Mouse (Mus musculus) cerebellum, adult 8-10 months (tissue): ENCODE measurements around the gene 4930412O13Rik.

Source experiments
- DNase-seq: peaks from one replicate; pipeline ENCODE4 v3.0.0; 2022

4930412O13Rik gene

GRCm38 (mm10) chr2:9881611-9882023 lies 565 bp downstream of the 4930412O13Rik start:
- no peak for DNase-seq

GRCm38 (mm10) chr2:9882371-9882925 lies 1.4 kb downstream of the 4930412O13Rik start:
- DNase-seq = no peak

GRCm38 (mm10) chr2:9882926-9883802 lies 2.1 kb downstream of the 4930412O13Rik start:
- no peak for DNase-seq

- no peak for DNase-seq
These were observed 2.9 kb downstream of the 4930412O13Rik start for GRCm38 (mm10) chr2:9883803-9884532.

- DNase-seq = no peak
These were observed 3.6 kb downstream of the 4930412O13Rik start for GRCm38 (mm10) chr2:9884533-9885216.

GRCm38 (mm10) chr2:9885217-9885770 lies 4.2 kb downstream of the 4930412O13Rik start:
- no peak for DNase-seq

- no peak for DNase-seq
These were observed 5.0 kb downstream of the 4930412O13Rik start for GRCm38 (mm10) chr2:9886031-9886430.

- DNase-seq = no peak
These were observed 6.0 kb downstream of the 4930412O13Rik start for GRCm38 (mm10) chr2:9886921-9887610.

GRCm38 (mm10) chr2:9887636-9888035 lies 6.6 kb downstream of the 4930412O13Rik start:
- no peak for DNase-seq

GRCm38 (mm10) chr2:9888913-9889650 lies 8.0 kb downstream of the 4930412O13Rik start, which contains the start of gene 9230102O04Rik:
Gene 9230102O04Rik, minus strand, starts transcription at chr2:9889540.
- DNase-seq = no peak

- DNase-seq = no peak
These were observed 8.7 kb downstream of the 4930412O13Rik start, which contains the start of gene Gata3 for GRCm38 (mm10) chr2:9889651-9890183. Gene Gata3, minus strand, starts transcription at chr2:9890034.

GRCm38 (mm10) chr2:9890251-9890650 lies 9.2 kb downstream of the 4930412O13Rik start:
- no peak for DNase-seq

- DNase-seq = no peak
These were observed 9.9 kb downstream of the 4930412O13Rik start for GRCm38 (mm10) chr2:9890906-9891305.

- DNase-seq = no peak
These were observed 11.5 kb downstream of the 4930412O13Rik start for GRCm38 (mm10) chr2:9892541-9892940.

GRCm38 (mm10) chr2:9893272-9893953 lies 12.4 kb downstream of the 4930412O13Rik start:
- DNase-seq = no peak

- DNase-seq = no peak
These were observed 14.0 kb downstream of the 4930412O13Rik start for GRCm38 (mm10) chr2:9894836-9895593.

GRCm38 (mm10) chr2:9896097-9896770 lies 15.2 kb downstream of the 4930412O13Rik start:
- no peak for DNase-seq

GRCm38 (mm10) chr2:9897846-9898245 lies 16.8 kb downstream of the 4930412O13Rik start:
- no peak for DNase-seq
